Mouse (Mus musculus) adrenal gland, postnatal 14 days (tissue): ENCODE data around the gene Dixdc1. TPM values are rescaled to one million over a fixed set of nuclear protein-coding genes. Genes with fewer than 3 reads are reported as not detected.

Experiments used
- DNase-seq: peaks from one replicate; pipeline ENCODE4 v3.0.0; 2021; ENCODE audit warnings: mixed read lengths
- long read RNA-seq, 2 experiments: library from polyadenylated mRNA; stranded (forward); transcript quantifications; one replicate each; pipeline ENCODE4 v2.0.0; 2021
- total RNA-seq: library from RNA; stranded (reverse); gene quantifications from 2 replicates; pipeline ENCODE4 v1.2.3, GENCODE M21; 2021

Dixdc1 gene
- total RNA-seq, result 8.4 and 9.5 TPM in 2 replicates
- long read RNA-seq, experiment 1, full-length matches to known transcripts, result 2 of 11 reads
- long read RNA-seq, experiment 1, partial matches to known transcripts, result 0 of 11 reads
- long read RNA-seq, experiment 1, other reads (novel, unspliced or antisense), result 9 of 11 reads
- long read RNA-seq, experiment 2, full-length matches to known transcripts, result 1 of 5 reads
- long read RNA-seq, experiment 2, partial matches to known transcripts, result 0 of 5 reads
- long read RNA-seq, experiment 2, other reads (novel, unspliced or antisense), result 4 of 5 reads

GRCm38 (mm10) chr9:50738914-50739870 is at the start of gene Dixdc1:
Gene Dixdc1, minus strand, starts transcription at chr9:50739517.
- DNase-seq, result peak; percentile 97

DNA sequence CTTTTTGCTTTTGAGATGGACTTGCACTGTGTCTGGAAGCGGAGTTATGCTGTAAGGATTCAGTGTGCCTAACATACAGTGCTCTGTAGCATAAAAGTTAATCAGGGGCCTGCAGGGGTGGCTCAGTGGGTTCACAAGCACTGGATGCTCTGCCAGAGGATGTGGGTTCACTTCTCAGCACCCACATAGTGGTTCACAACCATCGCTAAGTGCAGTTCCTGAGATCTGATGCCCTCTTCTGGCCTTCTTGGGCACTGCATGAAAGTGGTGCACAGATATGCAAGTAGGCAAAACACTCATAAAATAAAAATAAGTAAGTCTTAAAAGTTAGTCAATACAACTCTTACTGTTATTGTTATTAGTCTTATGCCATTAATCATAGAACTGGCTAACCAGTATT is 42.8 kb upstream of the Dixdc1 start:
- DNase-seq, result peak; percentile 44

DNA sequence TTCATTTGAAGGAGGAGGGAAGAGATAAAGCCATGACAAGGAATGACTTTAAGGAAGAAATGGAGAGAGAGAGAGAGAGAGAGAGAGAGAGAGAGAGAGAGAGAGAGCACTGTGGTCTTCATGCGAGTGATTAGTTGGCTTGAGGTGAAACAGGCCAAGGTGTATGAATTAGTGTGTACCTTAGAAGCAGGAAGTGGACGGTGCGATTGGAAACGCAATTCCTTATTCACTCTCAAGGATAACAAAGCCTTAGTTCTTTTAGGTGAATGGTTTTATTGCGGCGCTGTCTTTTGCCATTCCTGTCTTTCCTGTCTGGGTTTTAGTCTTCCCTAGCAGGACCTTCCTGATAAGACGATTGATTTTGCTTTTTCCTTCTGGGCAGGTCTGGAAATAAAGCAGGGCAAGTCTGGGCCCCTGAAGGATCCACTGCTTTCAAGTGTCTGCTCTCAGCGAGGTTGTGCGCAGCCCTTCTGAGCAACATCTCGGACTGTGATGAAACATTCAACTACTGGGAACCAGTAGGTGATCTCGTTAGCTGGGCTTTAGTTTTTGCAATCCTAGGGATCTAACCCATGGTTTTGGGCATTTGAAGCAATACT is 36.9 kb upstream of the Dixdc1 start:
- DNase-seq, result no peak

DNA sequence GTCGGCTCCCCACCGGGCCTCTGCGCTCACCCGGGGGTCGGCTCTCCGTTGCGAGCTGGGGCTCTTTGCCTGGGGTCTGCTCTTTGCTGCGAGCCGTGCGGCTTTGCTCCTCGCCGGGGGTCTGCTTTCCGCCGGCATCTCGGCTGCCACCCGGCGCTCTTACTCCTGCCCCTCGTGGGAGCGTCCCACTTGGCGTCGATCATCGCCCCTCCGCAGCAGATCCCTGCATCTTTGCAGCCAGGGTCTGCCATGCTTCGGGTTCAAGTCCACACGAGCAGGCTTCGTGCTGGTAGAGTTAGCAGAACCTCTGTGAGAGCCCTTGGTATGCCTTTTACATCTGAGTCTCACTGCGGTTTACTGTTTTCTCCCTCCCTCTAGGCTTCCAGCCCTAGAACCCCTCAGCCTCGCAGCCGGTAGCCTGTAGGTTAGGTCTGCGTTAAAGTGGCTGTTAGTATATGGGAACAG is 36.4 kb upstream of the Dixdc1 start:
- peak; percentile 35 for DNase-seq

- DNase-seq, result peak; percentile 93
Observed at GRCm38 (mm10) chr9:50774991-50775612, 35.8 kb upstream of the Dixdc1 start, which contains the start of the genes Alg9 and 1110032A03Rik. Gene Alg9, plus strand, starts transcription at chr9:50775019. Gene 1110032A03Rik, minus strand, starts transcription at chr9:50775520.

GRCm38 (mm10) chr9:50774026-50774462 is 34.7 kb upstream of the Dixdc1 start:
- no peak for DNase-seq

DNA sequence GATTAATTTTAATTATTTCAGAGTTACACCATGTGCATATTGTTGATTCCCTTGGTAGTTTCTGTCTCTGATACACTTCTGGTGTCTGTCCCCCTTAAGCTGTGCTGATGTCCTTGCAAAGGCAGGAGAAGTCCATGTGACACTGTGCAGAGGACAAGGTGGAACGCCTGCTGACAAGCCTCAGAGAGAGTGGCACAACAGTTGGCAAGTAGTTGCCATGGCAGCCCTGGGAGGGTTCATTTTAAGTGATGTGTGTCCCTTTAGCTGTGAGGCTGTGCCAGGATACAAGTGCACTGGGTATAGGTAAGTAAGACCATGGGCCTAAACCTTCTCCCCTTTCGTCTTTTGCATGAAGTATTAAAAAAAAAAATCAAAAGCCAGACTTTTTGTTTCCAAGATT is 30.7 kb upstream of the Dixdc1 start:
- no peak for DNase-seq

DNA sequence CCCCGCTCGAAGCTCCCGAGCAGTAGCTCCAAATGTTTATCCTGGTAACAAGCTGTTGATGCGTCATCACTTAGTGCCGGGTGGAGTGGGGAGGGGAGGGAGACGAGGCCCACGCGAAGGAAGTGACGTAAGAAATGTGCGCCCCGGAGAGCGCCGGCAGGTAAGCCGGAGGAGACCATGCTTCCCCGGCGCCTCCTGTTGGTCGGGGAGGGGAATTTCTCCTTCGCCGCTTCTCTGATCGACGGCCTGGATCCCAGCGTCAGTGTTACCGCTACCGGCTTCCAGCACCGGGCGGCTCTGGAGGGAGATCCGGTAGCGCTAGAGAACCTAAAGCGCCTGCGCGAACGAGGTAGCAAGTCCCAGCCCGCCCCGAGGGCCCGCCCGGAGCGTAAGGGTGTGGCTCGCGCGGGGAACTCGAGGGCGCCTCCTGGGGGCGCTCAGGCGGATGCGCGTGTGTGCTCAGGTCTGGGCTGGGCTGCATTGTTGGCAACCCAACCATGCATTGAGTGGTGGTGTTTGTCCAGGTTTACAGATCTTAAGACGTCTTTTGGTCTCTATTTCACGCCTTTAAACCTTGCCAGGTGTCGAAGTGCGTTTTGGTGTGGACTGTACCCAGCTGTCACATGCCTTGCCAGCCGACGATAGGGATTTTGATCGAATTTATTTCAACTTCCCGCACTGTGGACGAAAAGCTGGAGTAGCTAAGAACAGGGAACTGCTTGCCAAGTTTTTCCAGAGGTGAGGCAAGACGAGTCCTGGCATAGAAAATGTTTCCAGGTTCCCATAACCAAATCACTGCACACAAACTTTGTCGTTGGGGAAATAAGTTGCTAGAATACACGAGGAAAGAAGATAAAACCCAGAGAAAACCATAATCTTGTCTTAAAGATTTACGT is 29.0 kb upstream of the Dixdc1 start, which contains the start of gene Fdxacb1:
Gene Fdxacb1, plus strand, starts transcription at position 130 of the 896 bp plus-strand sequence.
- DNase-seq, result peak; percentile 99

DNA sequence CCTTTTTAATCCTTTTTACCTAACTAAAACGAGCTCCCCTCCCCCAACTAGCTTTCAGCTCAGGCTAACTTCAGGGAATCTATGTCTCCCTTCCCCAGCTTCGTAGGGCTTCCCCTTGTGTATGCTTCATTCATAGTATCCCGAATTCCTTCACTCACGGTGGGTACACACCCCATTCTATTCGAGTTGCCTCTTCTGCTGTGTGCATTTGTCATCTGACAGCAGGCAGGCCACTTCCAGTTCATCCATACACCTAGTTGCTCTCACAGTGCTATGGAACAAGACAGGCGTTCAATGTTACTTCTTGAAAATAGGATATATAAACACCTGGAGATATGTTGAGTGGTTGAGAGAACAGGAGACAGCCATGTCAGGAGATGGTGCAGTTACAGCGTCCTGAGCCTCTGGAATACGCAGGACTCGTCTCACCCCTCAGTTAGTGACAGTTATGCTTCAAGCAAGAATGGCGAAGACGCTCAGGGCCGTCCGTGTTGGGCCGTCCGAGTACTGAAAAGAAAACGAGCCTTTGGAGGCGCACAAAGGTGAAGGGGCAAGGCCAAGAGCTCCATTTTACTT is 28.3 kb upstream of the Dixdc1 start:
- no peak for DNase-seq

- peak; percentile 24 for DNase-seq
Observed at GRCm38 (mm10) chr9:50763331-50763730, 24.0 kb upstream of the Dixdc1 start.

GRCm38 (mm10) chr9:50761520-50762243 is 22.4 kb upstream of the Dixdc1 start:
- no peak for DNase-seq

DNA sequence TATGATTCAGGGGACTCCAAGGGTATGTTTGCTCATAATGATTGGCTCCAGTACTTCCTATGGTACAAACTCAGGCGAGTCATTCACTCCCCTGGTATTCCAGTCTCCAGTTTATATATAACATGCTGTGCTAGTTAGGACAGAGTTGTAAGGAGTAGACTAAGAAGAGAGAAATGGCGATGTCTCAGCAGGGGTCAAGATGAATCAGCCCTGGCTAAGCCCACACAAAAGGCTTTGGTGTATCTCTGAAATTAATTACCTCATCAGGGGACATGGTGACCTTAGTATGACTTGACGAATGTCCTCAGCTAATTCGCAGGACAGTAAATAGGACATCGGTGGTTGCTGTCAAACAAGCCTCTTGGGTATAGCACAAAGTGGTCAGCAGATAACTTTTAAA is 17.4 kb upstream of the Dixdc1 start:
- DNase-seq, result no peak

- no peak for DNase-seq
Observed at GRCm38 (mm10) chr9:50753947-50754346, 14.6 kb upstream of the Dixdc1 start.

GRCm38 (mm10) chr9:50752784-50753615 is 13.7 kb upstream of the Dixdc1 start:
- peak; percentile 79 for DNase-seq

DNA sequence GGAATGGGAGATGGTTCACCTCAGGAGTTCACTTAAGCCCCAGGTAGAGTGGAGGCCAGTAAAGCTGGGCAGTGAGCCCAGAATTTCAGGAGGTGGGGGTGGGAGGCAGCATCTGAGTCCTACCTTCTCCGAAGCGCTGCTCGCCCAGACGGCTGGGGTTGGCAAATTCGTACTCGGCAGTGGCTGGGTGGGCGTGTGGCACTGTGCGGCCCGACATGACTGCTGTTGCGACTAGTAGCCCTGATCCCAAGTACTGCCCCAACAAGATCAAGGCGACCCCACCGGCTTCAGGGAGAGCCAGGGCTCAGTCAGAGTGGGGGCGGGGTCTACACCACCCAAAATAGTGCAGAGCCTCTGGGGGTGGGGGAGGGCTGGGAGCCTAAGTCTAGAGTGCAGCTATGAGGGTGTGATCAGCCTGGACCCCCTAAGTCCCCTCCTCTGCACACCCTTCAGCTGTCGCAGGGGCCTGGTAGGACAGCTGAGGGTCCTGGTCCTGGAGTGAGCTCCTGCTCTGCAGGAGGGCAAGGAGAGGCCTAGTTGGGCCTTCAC is 12.8 kb upstream of the Dixdc1 start, which contains the start of gene Hspb2:
Gene Hspb2, minus strand, starts transcription at position 301 of the 549 bp plus-strand sequence.
- DNase-seq, result peak; percentile 14

DNA sequence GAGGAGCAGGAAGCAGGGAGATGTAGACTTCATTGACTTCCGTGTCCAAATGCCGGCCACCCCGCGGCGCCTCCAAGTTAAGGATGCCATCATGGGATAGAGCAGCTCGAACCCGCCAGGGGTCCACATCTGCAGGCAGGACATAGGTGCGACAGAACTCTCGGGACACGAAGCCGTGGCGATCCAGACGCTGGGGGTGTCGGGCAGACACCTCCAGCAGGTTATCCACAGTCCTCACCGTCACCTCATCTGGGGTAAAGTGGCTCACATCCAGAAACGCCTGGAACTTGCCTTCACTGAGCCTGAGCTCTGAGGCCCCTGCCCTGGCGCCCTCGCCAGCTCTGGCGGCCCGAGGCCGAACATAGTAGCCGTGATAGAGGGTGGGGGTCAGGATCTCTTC is 12.0 kb upstream of the Dixdc1 start, which contains the start of gene Cryab:
Gene Cryab, plus strand, starts transcription at position 3 of the 400 bp plus-strand sequence.
- DNase-seq, result no peak

- DNase-seq, result no peak
Observed at GRCm38 (mm10) chr9:50750706-50751105, 11.4 kb upstream of the Dixdc1 start.

GRCm38 (mm10) chr9:50746214-50746677 is 6.9 kb upstream of the Dixdc1 start, which contains the start of gene 2310030G06Rik:
Gene 2310030G06Rik, minus strand, starts transcription at chr9:50746536.
- DNase-seq, result peak; percentile 70
